Mouse (Mus musculus): Measurements from ENCODE around the gene Actl7b.

The Actl7b gene

DNA sequence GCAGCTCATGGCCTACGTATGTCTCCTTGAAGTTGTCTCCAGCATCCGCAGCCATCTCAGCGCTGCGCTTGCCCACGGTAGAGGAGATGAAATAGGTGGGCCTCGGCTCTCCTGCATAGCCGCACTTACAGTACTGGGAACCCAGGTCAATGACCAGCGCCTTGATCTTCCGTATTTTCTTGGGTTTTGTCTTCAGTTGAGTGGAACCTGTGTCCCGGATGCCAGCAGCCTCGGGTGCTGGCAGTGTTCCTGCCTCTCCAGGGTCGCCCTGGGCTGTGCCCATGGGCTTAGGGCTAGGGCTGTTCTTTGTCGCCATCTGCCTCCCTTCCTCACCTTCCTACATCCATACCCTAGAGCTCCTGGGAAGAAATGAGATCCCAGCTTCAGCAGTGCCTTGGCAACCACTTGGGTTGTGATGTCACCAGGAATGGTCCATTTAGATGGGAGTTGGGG, at the start of gene Actl7b:
Actl7b (minus strand) TSS at position 403 of the 453 bp plus-strand sequence.
- DNase-seq = no peak

DNA sequence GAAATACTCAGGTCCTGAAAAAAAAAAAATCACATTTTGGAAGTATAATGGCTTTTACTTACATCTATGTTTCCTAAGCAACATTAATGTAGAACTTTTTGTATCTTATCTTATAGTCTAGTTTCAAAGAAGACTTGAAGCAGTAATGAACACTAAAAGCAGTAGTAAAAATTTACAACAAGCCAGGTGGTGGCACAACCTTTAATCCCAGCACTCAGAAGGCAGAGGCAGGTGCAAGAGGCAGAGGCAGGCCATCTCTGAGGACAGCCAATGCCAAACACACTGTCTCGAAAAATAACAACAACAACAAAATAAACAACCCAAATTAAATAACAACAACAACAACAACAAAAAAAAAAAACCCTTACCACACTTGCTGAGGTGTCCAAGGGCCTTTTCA, 29.8 kb upstream of the Actl7b start:
- DNase-seq = no peak

DNA sequence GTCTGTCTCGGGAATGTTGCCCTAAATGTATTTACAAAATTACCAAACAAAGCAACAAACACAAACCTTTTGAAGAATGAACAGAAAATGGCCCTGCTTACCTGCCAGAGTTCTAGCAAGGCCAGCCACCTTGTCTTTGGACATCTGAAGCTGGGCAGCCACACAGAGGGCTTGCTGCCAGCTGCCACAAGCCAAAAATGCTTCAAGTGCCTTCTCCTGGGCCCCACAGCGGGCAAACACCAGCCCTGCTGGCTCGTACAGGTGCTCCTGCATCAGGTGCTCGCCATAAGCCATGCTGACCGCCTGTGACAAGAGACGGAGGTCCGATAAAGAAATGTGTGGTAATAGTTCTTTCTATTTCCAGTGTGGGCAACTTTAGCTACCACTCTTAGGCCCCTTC, 27.7 kb upstream of the Actl7b start:
- no peak for DNase-seq

DNA sequence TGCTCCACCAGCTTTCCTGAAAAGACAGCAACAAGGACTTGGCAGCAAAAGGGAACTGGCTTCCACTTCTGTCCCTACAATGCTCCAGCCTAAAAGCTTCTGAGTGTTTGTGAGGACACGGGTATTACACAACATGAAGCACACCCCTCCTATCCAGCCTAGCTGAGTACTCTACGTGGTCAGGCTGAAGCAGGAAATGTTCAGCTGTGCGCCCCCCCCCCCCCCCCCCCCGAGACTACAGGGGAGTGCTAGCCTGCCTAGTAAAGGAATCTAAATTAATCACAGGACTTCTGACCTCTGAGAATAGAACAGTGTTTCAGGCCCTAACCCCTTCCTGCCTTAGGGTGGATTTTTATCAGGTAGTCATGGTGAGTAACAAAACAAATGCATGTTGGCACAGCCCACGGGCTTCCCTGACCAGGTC, 26.6 kb upstream of the Actl7b start:
- DNase-seq = no peak

DNA sequence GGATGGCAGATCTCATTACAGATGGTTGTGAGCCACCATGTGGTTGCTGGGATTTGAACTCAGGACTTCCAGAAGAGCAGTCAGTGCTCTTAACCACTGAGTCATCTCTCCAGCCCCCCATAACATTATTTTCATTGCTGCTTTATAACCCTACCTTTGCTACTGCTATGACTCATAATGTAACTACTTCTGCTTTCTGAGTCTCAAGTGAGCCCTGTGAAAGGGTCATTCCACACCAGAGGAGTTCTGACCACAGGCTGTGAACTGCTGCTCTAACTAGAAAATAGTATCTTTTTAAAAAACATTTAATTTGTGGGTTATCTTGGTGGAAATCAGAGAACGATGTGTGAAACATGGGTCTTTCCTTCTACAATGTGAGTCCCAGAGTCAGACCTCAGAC, 16.4 kb upstream of the Actl7b start:
- no peak for DNase-seq

DNA sequence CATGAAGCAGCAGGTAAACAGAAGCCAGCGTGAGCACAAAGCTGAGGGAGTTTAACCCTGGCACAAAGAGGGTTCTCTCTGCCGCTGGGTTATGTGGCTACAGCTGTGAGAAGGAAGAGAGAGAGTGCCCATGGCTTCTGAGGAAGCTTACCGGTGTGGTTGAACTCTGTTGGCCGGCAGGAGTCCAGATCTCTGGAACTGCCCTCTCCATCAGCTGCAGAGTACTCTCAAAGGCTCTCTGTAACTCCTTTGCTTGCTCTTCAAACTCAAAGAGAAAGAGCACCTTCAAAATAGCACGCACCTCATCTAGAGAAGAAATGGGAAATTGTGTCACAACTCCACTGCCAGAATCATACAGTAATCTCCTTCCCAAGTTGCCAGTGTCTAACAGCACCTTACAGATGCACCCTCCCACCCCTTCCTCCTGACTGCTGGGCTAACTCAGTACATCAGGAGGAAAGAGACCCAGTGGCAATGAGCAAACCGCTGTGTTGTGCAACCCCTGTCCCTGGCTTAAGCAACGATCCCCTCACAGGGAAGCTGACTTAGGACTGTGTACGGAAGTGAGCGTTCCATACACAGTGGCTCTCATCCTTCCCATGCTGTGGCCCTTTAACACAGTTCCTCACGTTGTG, 15.8 kb upstream of the Actl7b start:
- no peak for DNase-seq

DNA sequence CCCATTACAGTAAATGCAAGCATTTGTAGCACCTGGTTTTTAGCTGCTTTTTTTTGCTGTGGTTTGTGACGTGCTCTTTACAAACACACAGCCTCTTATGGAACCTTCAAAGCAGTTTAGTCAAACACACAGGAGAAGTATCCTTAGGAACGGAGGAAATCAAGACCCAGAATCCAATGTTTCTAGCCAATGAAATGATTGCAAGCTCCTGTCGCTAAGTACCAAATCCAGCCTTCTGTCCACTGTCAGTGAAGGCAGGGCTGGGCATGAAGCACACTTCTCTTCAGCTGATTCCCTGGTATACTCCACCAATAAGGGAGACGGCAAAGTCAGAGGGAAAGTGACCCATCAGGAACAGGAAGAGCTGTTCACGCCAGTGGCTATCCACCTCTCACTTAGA, 14.8 kb upstream of the Actl7b start:
- DNase-seq = no peak

DNA sequence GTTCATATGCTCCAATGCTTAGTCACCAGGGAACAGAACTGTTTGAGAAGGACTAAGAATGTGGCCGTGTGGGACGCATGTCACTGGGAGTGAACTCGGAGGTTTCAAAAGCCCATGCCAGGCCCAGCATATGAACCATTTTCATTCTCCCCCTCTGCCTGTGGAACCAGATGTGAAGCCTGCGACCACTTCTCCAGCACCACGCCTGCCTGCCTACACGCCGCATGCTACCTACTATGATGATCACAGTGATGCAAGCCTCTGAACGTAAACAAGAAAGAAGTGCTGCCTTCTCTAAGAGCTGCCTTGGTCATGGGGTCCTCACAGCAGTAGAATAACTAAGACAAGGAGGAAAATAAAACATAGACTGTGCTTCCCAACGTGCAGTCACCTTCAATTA, 6.2 kb upstream of the Actl7b start:
- no peak for DNase-seq

DNA sequence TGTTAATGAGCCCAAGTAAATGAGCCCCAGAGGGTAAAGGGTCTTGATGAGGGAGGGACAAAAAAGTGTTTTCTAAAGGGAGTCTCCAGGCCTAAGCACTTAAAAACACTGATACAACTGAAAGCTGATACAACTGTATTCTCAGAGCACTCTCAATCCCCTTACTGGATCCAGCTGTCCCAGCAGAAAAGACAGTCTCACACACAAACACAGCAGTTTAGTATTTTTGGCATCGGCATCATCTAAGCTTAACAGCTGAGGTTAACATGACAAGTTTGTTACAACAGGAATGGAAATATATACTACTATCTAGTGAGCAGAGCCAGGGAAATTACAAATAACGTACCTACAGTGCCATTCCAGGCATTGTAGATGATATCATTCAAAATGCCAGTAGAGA, 5.1 kb upstream of the Actl7b start:
- no peak for DNase-seq

DNA sequence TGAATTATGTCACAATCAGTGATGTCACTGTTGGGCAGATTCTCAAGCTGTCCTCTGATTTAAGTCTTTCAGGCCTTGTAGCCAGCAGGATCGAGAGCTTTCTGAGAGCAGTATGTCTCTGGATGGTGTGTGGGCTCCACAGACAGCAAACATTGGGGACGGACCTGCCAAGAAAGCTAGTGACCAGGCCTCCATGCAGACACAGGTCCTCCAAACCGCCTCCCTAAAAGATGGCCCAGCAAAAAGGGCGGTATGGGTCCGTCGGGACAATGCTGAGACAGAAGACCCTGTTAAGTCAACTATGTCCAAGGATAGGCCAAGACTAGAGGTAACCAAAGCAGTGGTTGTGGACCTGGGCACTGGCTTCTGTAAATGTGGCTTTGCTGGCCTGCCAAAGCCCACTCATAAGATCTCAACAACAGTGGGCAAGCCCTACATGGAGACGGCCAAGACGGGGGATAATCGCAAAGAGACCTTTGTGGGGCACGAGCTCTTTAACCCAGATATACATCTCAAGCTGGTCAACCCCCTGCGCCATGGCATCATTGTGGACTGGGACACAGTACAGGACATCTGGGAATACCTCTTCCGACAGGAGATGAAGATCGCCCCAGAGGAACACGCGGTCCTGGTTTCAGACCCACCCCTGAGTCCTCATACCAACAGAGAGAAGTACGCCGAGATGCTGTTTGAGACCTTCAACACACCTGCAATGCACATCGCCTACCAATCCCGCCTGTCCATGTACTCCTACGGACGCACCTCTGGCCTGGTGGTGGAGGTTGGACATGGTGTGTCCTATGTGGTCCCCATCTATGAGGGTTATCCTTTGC, 2.3 kb upstream of the Actl7b start, which contains the start of gene Actl7a:
Actl7a (plus strand) TSS at position 51 of the 833 bp plus-strand sequence.
- no peak for DNase-seq

DNA sequence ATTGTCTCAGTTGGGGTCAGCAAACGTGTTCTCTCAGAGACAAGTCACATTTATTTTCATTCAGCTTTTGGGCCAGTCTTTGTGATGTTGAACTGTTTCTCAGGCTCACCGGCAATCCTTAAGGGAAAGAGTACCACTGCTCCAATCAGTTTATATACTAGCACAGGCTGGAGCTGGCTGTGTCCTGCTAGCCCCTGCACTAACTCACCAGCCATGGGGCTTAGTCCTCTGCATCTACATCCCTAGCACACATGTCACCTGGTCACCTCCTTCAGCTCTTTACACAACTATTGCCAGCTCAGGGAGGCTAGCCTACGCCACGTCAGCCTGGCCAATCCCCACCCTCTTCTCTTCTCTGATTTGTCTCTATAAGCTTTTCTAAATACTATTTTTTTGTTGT, 1.5 kb upstream of the Actl7b start:
- DNase-seq = no peak

DNA sequence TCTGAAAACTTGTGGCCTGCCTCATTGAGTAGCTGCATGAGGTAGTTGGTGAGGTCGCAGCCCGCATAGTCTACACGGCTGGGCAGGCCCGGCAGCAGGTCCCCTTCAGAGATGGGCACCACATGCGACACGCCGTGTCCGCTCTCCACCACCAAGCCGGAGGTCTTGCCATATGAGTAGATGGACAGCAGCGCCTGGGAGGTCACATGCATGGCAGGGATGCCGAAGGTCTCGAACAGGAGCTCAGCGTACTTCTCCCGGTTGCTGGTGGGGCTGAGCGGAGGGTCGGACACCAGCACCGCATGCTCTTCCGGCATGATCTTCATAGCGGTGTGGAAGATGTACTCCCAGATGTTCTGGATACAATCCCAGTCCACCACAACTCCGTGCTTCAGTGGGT, 632 bp downstream of the Actl7b start:
- DNase-seq = no peak

DNA sequence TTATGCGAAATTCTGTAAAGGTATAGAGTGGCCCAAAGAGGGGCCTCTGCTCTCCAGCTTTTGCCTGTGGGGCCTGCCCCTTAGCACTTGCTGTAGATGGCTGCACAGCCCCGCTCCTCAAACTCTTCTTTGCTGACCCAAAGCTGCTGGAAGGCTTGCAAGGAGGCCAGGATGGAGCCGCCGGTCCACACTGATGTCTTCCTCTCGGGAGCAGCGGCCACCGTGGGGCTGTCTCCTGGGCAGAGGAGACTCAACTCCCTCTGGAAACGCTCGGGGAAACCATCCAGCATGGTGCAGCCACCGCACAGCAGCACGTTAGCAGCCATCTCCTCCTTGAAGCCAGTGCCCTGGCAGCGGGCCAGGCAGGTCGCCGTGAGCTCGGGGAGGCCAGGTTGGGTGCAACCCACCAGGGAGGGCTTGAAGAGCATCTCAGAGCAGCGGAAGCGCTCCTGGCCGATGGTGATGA, 1.2 kb downstream of the Actl7b start, which contains the start of gene Gm26657:
Gm26657 (plus strand) TSS at position 51 of the 466 bp plus-strand sequence.
- DNase-seq = no peak

DNA sequence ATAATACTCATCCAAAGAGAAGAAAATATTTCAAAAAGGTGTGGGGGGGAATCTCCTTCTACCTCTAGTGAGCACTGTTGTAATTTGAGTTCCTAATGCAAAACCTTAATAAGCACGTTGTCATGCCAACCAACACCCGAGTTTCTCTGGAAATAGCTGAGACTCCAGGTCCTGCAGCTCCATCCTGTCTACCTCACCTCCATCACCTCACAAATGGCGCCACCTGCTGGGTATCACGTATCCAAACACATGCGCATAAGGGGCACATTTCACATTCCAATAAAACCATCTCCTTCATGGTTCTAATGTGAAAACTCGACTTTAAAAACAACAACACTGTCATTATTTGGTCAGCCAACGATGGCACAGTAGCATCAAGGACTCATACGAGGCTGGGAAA, 15.4 kb downstream of the Actl7b start:
- DNase-seq = peak; percentile 36 to 46

DNA sequence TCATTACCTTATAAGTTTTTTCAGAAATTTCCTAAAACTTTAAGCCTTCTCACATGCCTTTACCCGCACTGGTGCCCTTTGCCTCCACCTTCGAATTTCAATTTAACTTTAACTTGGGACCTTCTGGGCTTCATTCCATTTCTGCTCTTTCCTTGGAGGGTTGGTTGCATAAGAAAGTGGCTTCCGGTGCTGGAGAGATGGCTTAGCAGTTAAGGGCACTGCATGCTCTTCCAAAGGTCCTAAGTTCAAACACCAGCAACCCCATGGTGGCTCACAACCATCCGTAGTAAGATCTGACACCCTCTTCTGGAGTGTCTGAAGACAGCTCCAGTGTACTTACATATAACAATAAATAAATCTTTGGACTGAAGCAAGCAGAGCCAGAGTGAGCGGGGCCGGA, 18.0 kb downstream of the Actl7b start:
- no peak for DNase-seq

DNA sequence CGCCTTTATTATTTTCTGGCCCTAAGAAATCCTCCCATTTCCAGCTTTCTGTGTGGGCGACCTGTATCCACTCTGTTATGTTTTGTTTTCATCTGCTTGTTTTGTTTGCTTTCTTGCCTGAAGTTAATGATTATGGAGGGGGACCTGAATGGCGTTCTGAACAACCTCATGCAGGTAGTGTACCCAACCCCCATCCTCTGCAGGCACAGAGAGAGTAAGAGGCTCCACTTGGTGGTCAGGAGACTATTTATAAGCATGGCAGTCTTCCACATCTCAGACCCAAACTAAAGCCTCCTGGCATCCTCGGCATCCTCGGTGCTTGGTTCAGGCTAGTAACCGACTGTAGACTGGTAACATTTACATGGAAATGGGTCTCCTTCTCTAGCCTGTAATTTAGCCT, 18.9 kb downstream of the Actl7b start:
- DNase-seq = peak in 1 of 2 experiments; percentile 25

DNA sequence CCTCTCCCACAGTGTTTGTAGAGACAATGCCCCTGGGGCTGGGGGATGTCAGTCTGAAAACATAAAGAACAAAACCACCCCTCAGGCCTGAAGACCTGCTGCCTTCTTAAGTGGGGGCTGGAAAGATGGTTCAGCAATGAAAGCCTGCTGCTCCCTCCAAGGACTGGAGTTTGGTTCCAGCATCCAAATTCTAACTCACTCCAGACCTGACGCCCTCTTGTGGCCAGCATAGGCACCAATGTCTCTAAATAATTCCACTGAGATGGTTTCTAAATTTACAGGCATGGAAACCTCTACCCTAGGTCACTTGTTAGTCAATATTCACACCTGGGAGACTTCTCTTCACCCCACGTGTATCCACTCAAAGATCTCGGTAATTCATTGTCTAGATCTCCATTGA, 19.8 kb downstream of the Actl7b start:
- DNase-seq = peak; percentile 60

DNA sequence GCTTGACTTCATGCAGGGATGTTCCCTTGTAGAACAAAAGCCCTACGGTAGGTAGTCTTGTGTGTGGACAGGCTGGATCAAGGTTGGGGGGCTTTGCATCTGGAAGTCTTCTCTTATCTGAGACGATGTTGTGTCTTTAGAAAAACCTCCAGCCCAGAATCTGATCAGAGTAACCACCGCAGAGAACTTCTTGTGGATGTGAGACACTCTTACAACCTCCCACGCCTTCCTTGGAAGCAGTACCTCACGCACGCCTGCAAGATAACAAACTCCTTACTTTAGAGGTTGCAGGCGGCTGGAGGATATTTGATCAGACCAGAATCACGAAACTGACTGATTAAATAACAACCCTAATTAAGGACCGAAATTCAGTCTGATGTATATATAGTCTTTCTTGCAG, 20.8 kb downstream of the Actl7b start:
- no peak for DNase-seq

DNA sequence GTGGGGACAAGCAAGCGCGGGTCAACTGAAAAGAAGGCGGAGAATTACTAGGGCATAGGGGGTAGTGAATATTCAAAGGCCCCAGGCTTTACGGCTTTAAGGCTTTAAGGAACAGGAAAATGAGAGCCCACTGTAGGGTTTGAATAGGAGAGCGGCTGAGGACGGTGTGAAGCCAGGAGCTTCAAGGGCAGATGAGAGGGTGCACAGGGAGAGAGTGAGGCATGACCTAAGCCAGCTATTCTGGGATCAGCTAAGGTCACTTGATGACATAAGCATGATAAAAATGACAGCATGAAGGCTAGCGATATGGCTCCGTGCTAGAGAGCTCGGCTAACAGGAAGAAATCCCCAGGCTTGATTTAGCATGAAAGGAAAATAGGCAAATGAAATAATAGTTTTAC, 21.8 kb downstream of the Actl7b start:
- no peak for DNase-seq

DNA sequence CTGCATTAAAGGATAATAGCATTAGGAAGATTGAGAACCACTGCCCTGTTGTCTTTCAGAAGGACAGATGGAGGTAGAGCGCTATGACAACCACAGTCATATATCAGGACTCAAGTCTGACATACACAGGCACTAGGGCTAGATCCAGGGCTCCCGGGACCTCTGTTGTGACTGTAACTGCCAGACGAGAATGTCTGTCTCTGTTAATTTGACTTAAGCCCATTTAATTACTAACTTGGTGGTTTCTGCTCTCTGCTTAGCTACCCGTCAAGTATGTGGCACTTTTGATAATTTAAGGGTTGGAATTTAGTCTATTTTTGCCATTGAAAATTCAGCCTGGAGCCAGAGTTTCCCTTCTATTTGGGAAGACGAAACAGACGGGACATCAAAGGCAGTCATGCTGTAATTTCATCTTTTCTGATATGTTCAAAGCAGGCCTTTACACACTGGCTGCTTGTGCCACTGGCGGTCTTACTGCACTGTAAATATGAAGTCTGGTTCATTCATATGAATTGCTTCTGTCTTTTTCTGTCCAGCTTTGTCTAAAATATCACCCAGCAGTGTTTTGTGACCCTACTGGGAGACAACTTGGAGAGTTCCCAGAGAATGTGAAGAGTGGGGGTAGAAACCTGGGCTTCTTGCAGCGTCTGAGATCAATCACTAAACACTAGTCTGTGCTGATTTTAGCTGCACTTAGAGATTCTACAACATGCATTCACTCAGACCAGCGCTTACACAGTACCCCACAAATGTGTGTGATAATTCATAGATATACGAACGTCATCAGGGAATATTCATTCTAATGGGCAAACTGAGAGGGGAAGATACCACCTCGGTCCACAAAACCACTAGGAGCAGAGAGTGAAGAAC, 22.4 kb downstream of the Actl7b start:
- no peak for DNase-seq

DNA sequence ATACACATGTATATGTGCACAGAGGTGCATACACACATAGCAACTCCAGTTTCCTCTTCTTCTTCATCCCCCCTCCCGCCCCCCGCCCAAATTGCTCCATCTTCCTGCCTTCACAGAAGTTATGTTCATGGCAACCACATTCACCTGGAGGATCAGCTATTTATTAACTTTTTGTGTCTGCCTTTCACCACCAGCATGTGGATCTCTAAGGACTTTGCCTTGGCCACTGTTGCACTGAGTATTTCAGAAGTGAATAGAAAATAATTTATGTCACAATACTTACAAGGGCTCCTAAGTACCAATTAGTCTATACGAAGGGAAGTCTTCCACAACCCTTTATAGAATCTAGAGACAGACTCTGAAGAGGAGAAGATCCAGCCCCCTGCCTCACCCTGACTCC, 23.3 kb downstream of the Actl7b start:
- no peak for DNase-seq

DNA sequence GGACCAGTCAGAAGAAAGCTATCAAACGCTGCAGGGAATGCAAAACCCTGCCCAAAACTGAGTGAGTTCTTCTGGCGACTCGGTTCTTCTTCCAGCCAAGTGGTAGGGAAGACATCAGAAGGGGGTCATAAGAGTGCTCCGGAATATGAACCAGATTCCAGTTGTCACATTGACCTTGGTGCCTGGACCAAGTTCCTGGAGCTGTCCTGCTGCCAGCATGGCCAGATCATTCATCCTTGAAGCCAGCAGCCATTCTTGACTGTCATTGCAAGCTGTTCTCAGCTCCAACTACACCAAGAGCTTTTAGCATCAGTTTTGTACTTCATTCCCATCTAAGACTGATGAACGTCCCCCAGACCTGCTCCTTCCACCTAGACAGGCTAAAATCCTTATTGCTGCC, 24.4 kb downstream of the Actl7b start:
- DNase-seq = no peak

DNA sequence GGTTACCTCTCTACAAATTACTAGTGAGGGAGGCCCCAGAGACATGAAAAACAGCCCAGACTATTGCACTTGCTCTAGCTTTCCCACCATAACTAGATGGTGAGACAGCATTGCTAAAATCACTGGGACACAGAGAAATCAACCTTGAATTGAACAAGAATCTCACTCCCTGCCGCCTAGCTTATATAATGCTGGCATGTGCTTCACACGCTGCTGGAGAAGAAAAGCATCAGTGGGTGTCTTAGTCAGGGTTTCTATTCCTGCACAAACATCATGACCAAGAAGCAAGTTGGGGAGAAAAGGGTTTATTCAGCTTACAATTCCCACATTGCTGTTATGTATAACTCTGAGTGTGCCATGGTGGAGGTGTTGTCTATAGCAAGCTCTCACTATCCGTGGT, 28.1 kb downstream of the Actl7b start:
- no peak for DNase-seq
